Mouse (Mus musculus): ENCODE measurements at regions not wholly inside any gene's neighbourhood (a gene's known extent, or its start where the extent isn't known, plus 50 kb on each side); places are given as distances from the start of the nearest gene placed in this dataset.

- TF ChIP-seq CTCF (IDR thresholded peaks at IDR 0.05; ENCODE audit: low read depth, low read length) = no peak
- no peak for TF ChIP-seq TAL1 (conservative IDR thresholded peaks at IDR 0.05; ENCODE audit: low read depth, low read length)
- TF ChIP-seq GATA2 (IDR thresholded peaks at IDR 0.05; ENCODE audit: borderline replicate concordance, low read depth, low read length) = no peak
- no peak for TF ChIP-seq GATA1 (IDR thresholded peaks at IDR 0.05; ENCODE audit: borderline replicate concordance, low read length)
- no peak for TF ChIP-seq POLR2AphosphoS5 (IDR thresholded peaks at IDR 0.05; ENCODE audit: insufficient replicate concordance, low read depth, low read length)
These were observed 70.1 kb upstream of the Map4k3 start for GRCm38 (mm10) chr17:80798281-80798980.
